Mouse (Mus musculus): Measurements from ENCODE around the gene Saa4. TPM values are rescaled to one million over a fixed set of nuclear protein-coding genes. Genes with fewer than 3 reads are reported as not detected.
"Not testable (repeated sequence)": the region's sequence is repeated elsewhere in the genome, so short reads cannot be mapped to it uniquely, and the experiment has no call there.

The Saa4 gene
- polyA plus RNA-seq, 1 experiment = not detected

DNA sequence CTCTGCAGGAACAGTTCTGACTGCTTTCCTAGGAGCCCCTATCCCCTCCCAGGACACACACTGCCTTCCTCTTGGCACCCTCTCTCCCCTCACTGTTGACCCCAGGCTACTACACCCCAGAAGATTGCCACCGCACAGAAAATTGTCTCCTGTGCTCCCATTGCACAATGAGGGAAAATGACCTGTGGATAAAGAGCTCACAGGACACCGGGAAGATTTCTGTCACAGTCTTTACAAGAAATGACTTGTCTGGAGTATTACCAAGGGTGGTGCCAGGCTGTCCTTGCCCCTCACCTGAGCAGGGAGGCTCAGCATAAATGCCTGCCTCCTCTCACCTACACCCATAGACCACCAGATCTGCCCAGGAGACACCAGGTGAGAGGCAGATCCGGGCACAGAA, 19.1 kb upstream of the Saa4 start, which contains the start of gene Saa2:
TSS of gene Saa2 (plus strand) at position 301 of the 400 bp plus-strand sequence.
- no peak within 1 kb of the TSS for H3K4me3 ChIP-seq (ENCODE audit: insufficient read depth, low read depth, low read length)
- TF ChIP-seq POLR2A (IDR thresholded peaks at IDR 0.05; ENCODE audit: low read depth, low read length) (no peak), CTCF (conservative IDR thresholded peaks at IDR 0.05; ENCODE audit: insufficient read depth, insufficient read length, low read depth, low read length) (no peak)
- H3K4me1 ChIP-seq (ENCODE audit: control insufficient read depth, insufficient read depth, low read length) = no peaks in the 10 kb centered on the region
- H3K36me3 ChIP-seq (ENCODE audit: control insufficient read depth, insufficient read depth, low read length) = no peaks in the 10 kb centered on the region
- DNase-seq = no peak
- no peak within 1 kb of the TSS for H3K27ac ChIP-seq (ENCODE audit: insufficient read depth, low read depth, low read length)
- WGBS = 54% methylated on average over 3 of the region's 3 CpGs
- H3K27me3 ChIP-seq (replicated peaks; ENCODE audit: control insufficient read depth, insufficient read depth, low read length) = no peaks in the 10 kb centered on the region

GRCm38 (mm10) chr7:46748459-46748858, 16.1 kb upstream of the Saa4 start:
- no peak for TF ChIP-seq POLR2A (IDR thresholded peaks at IDR 0.05; ENCODE audit: low read depth, low read length)
- TF ChIP-seq CTCF (conservative IDR thresholded peaks at IDR 0.05; ENCODE audit: insufficient read depth, insufficient read length, low read depth, low read length) = no peak
- 48% methylated on average over 3 of the region's 3 CpGs for WGBS
- no peaks in the 10 kb centered on the region for H3K4me1 ChIP-seq (ENCODE audit: control insufficient read depth, insufficient read depth, low read length)
- no peak overlapping the region for H3K27ac ChIP-seq (ENCODE audit: insufficient read depth, low read depth, low read length)
- H3K27me3 ChIP-seq (replicated peaks; ENCODE audit: control insufficient read depth, insufficient read depth, low read length) = no peaks in the 10 kb centered on the region
- H3K36me3 ChIP-seq (ENCODE audit: control insufficient read depth, insufficient read depth, low read length) = no peaks in the 10 kb centered on the region
- DNase-seq = no peak
- no peak overlapping the region for H3K4me3 ChIP-seq (ENCODE audit: insufficient read depth, low read depth, low read length)

- Histone ChIP-seq H3K27ac (ENCODE audit: insufficient read depth, low read depth, low read length) (no peak overlapping the region), H3K4me1 (ENCODE audit: control insufficient read depth, insufficient read depth, low read length) (no peaks in the 10 kb centered on the region), H3K4me3 (ENCODE audit: insufficient read depth, low read depth, low read length) (no peak overlapping the region), H3K27me3 (replicated peaks; ENCODE audit: control insufficient read depth, insufficient read depth, low read length) (no peaks in the 10 kb centered on the region), H3K36me3 (ENCODE audit: control insufficient read depth, insufficient read depth, low read length) (no peaks in the 10 kb centered on the region)
- DNase-seq = no peak
- no peak for TF ChIP-seq CTCF (conservative IDR thresholded peaks at IDR 0.05; ENCODE audit: insufficient read depth, insufficient read length, low read depth, low read length)
- TF ChIP-seq POLR2A (IDR thresholded peaks at IDR 0.05; ENCODE audit: low read depth, low read length) = no peak
- 84% methylated on average over 7 of the region's 7 CpGs for WGBS
These were observed 14.0 kb upstream of the Saa4 start for GRCm38 (mm10) chr7:46746381-46746780.

DNA sequence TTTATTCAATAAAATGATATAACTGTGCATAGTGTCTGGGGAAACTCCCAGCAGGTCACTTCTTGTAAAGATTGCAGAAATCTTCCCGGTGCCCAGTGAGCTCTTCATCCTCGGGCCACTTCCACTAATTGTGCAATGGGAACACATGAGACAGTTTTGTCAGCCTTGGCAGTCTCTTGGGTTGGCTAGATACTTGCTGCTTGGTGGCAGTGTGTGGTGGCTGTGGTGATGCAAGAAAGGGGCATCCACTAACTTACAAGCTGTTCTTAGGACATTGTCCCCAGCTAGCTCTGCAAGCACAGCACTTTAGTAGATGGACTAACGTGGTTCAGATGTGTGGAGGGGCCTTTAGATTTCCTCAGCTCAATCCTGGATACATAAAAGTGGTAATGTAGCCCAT, 13.4 kb upstream of the Saa4 start:
- no peaks in the 10 kb centered on the region for H3K36me3 ChIP-seq (ENCODE audit: control insufficient read depth, insufficient read depth, low read length)
- H3K4me3 ChIP-seq (ENCODE audit: insufficient read depth, low read depth, low read length) = no peak overlapping the region
- no peaks in the 10 kb centered on the region for H3K4me1 ChIP-seq (ENCODE audit: control insufficient read depth, insufficient read depth, low read length)
- WGBS = 75% methylated on average over 3 of the region's 3 CpGs
- no peak overlapping the region for H3K27ac ChIP-seq (ENCODE audit: insufficient read depth, low read depth, low read length)
- TF ChIP-seq POLR2A (IDR thresholded peaks at IDR 0.05; ENCODE audit: low read depth, low read length) = no peak
- no peak for TF ChIP-seq CTCF (conservative IDR thresholded peaks at IDR 0.05; ENCODE audit: insufficient read depth, insufficient read length, low read depth, low read length)
- no peaks in the 10 kb centered on the region for H3K27me3 ChIP-seq (replicated peaks; ENCODE audit: control insufficient read depth, insufficient read depth, low read length)
- peak; percentile 8 for DNase-seq

- not testable (repeated sequence) for H3K27me3 ChIP-seq (replicated peaks; ENCODE audit: control insufficient read depth, insufficient read depth, low read length); H3K4me3 ChIP-seq (ENCODE audit: insufficient read depth, low read depth, low read length); H3K4me1 ChIP-seq (ENCODE audit: control insufficient read depth, insufficient read depth, low read length); DNase-seq; H3K36me3 ChIP-seq (ENCODE audit: control insufficient read depth, insufficient read depth, low read length); H3K27ac ChIP-seq (ENCODE audit: insufficient read depth, low read depth, low read length)
- 50% methylated on average over 3 of the region's 3 CpGs for WGBS
These were observed 10.5 kb upstream of the Saa4 start, which contains the start of gene Saa1 for GRCm38 (mm10) chr7:46742880-46743279. TSS of gene Saa1 (minus strand) at chr7:46742980.

DNA sequence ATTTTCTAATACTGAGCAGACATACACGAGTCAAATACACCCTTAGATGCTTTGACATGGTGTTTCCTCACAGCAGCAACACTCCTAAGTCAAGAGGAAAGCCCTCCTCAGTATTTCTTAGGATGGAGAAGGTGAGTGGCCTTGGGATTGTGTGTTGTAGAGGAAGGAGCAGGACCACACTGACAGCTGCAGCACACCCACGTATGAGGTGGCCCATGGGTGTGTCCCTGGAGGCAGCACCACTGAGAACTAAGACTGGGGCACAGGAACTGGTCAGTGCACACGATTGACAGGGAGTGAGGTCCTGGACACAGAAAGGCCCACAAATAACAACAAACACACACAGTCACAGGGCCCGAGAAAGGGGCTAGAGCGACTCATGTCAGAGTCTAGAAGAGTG, 7.6 kb upstream of the Saa4 start:
- not testable (repeated sequence) for H3K4me1 ChIP-seq (ENCODE audit: control insufficient read depth, insufficient read depth, low read length); DNase-seq; H3K36me3 ChIP-seq (ENCODE audit: control insufficient read depth, insufficient read depth, low read length); H3K27me3 ChIP-seq (replicated peaks; ENCODE audit: control insufficient read depth, insufficient read depth, low read length); H3K27ac ChIP-seq (ENCODE audit: insufficient read depth, low read depth, low read length); H3K4me3 ChIP-seq (ENCODE audit: insufficient read depth, low read depth, low read length)
- 80% methylated on average over 5 of the region's 5 CpGs for WGBS

GRCm38 (mm10) chr7:46738561-46739460, 6.4 kb upstream of the Saa4 start:
- Histone ChIP-seq H3K27me3 (replicated peaks; ENCODE audit: control insufficient read depth, insufficient read depth, low read length) (no peaks in the 10 kb centered on the region), H3K36me3 (ENCODE audit: control insufficient read depth, insufficient read depth, low read length) (no peaks in the 10 kb centered on the region), H3K4me3 (ENCODE audit: insufficient read depth, low read depth, low read length) (no peak overlapping the region), H3K27ac (ENCODE audit: insufficient read depth, low read depth, low read length) (peak overlapping the region; percentile 72), H3K4me1 (ENCODE audit: control insufficient read depth, insufficient read depth, low read length) (peaks cover 7% of the 10 kb centered on the region; the same call in 1 of the 2 replicates)
- DNase-seq = peak; percentile 87
- WGBS = 48% methylated on average over 12 of the region's 12 CpGs
- no peak for TF ChIP-seq POLR2A (IDR thresholded peaks at IDR 0.05; ENCODE audit: low read depth, low read length)
- TF ChIP-seq CTCF (conservative IDR thresholded peaks at IDR 0.05; ENCODE audit: insufficient read depth, insufficient read length, low read depth, low read length) = no peak
